Mouse (Mus musculus) liver, embryonic 15.5 days (tissue): Measurements from ENCODE around the gene Pdcd1lg2. TPM values are rescaled to one million over a fixed set of nuclear protein-coding genes. Genes with fewer than 3 reads are reported as not detected.

Source experiments
- ATAC-seq: fragments of 200-750 bp; cut with Nextera tagmentation; 2 replicates; pipeline ENCODE4 v1.8.0; 2017; ENCODE audit warnings: moderate number of reproducible peaks, mild to moderate bottlenecking, moderate library complexity; ENCODE audit not compliant: insufficient read depth
- H3K27ac ChIP-seq: fragments of 300-500 bp; sonication (generic); replicated peaks from 2 replicates; pipeline ENCODE4 v1.5.1; 2015; ENCODE audit warnings: mild to moderate bottlenecking, inconsistent platforms
- H3K27me3 ChIP-seq: fragments of 300-500 bp; sonication (generic); 2 replicates; pipeline ENCODE4 v1.6.1; 2015; ENCODE audit warnings: mild to moderate bottlenecking, inconsistent platforms
- H3K36me3 ChIP-seq: fragments of 300-500 bp; sonication (generic); replicated peaks from 2 replicates; pipeline ENCODE4 v1.6.1; 2015; ENCODE audit warnings: moderate library complexity, mild to moderate bottlenecking, inconsistent platforms
- H3K4me1 ChIP-seq: fragments of 300-500 bp; sonication (generic); replicated peaks from 2 replicates; pipeline ENCODE4 v1.6.1; 2015; ENCODE audit warnings: inconsistent platforms
- H3K4me2 ChIP-seq: fragments of 300-500 bp; sonication (generic); 2 replicates; pipeline ENCODE4 v1.6.1; 2015; ENCODE audit warnings: moderate library complexity, mild to moderate bottlenecking, inconsistent platforms
- H3K4me3 ChIP-seq: fragments of 300-500 bp; sonication (generic); replicated peaks from 2 replicates; pipeline ENCODE4 v1.5.1; 2015; ENCODE audit warnings: mild to moderate bottlenecking, inconsistent platforms
- H3K9ac ChIP-seq: fragments of 300-500 bp; sonication (generic); 2 replicates; pipeline ENCODE4 v1.6.1; 2015; ENCODE audit warnings: moderate library complexity, mild to moderate bottlenecking, inconsistent platforms
- H3K9me3 ChIP-seq: fragments of 300-500 bp; sonication (generic); replicated peaks from 2 replicates; pipeline ENCODE4 v1.6.1; 2016; ENCODE audit warnings: inconsistent platforms
- WGBS: fragments of 180-500 bp; shearing (Covaris S2); methylation state at CpG from one replicate; pipeline ENCODE4 v1.1.7; 2015; ENCODE audit warnings: mixed read lengths; ENCODE audit not compliant: insufficient replicate concordance; 5-methylcytosine and 5-hydroxymethylcytosine counted together
- polyA plus RNA-seq: library from polyadenylated mRNA; unstranded; fragments of >200 nt; fragmentation: Nextera tagmentation; extraction: Ambion mirVana; gene quantifications from 2 replicates; pipeline ENCODE4 v1.2.1, GENCODE M21; 2015

Gene Pdcd1lg2
- polyA plus RNA-seq, 1 experiment from 2014 or later = not detected

DNA sequence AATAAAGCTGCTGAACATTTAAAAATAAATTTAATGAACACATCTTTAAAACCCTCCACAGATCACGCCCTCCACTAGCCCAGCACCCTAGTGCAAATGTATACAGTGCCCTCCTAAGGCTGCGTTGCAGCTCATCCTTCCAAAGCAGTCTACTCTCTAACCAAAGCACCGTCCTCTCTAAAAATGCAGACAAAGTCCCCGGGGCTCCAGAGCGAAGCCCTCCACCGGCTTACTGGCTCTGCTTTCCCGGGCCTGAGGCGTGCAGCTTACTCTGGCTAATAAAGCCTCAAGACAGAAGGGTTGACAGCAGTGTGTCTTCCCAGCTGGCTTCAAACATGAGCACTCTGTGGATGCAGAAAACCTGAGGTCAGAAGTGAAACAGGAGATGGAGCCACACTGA lies 9.7 kb downstream of the Pdcd1lg2 start:
- WGBS = 68% methylated on average over 8 of the region's 8 CpGs

DNA sequence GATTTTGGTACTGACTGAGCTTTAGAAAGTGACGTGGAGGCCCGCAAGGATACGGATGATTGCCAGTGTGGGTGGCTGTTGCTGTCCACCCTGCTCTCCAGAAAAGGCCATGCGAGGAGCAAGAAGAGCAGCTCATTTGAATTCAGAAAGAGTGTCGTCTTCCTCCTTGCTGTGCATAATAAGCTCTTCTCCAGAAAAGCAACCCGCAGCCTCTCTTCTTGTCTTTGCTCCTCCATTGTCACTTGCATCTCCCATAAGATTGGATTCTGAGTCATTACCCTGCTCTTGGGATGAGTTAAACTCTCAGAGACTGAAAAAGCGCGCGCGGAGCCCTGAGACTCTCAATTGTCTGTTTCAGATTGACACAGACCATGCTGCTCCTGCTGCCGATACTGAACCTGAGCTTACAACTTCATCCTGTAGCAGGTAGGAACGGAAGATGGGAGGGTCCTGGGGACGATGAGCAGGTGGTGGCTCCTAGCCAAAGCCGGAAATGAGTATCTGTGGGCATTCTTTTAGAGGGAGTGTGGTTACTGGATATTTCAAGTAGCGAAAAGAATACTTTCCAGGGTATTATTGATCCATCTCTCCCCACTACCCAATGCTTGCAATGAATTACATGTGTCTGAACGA lies 11.4 kb downstream of the Pdcd1lg2 start:
- H3K27me3 ChIP-seq = no peaks in the 10 kb centered on the region
- 75% methylated on average over 16 of the region's 16 CpGs for WGBS
- H3K4me2 ChIP-seq = no peak overlapping the region
- ATAC-seq = no peak
- no peak overlapping the region for H3K9ac ChIP-seq
- H3K36me3 ChIP-seq = no peaks in the 10 kb centered on the region
- no peaks in the 10 kb centered on the region for H3K9me3 ChIP-seq
- H3K4me1 ChIP-seq = peaks cover 29% of the 10 kb centered on the region
- no peak overlapping the region for H3K4me3 ChIP-seq
- no peak overlapping the region for H3K27ac ChIP-seq

More for the DNA sequence above, 9.7 kb downstream of the Pdcd1lg2 start:
- Histone ChIP-seq H3K9ac (no peak overlapping the region), H3K27me3 (no peaks in the 10 kb centered on the region), H3K4me1 (peaks cover 30% of the 10 kb centered on the region), H3K4me2 (no peak overlapping the region), H3K4me3 (no peak overlapping the region), H3K27ac (no peak overlapping the region), H3K9me3 (no peaks in the 10 kb centered on the region), H3K36me3 (no peaks in the 10 kb centered on the region)
- ATAC-seq = no peak

DNA sequence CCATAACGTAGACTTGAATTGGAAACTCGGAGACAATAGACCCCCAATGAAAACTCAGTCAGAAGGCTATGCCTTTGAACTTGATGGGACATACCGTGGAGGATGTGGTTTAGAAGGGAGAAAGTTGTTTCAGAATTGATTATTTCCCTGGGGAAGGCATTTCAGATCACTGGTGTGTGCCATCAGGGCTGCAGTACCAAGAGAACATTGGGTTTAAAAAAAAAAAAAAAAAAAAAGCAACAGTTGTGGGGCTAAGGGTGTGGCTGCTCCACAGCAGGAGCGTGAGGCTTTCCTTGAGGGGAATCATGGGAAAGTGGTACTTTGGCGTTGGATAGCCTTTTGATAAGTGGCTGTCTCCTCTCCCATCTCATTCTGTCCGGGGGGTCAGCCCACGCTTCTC lies 12.1 kb downstream of the Pdcd1lg2 start:
- Histone ChIP-seq H3K4me1 (peaks cover 25% of the 10 kb centered on the region), H3K36me3 (no peaks in the 10 kb centered on the region), H3K9me3 (no peaks in the 10 kb centered on the region), H3K4me3 (no peak overlapping the region), H3K27ac (no peak overlapping the region), H3K9ac (no peak overlapping the region), H3K27me3 (no peaks in the 10 kb centered on the region), H3K4me2 (no peak overlapping the region)
- ATAC-seq = no peak
- 62% methylated on average over 7 of the region's 7 CpGs for WGBS

DNA sequence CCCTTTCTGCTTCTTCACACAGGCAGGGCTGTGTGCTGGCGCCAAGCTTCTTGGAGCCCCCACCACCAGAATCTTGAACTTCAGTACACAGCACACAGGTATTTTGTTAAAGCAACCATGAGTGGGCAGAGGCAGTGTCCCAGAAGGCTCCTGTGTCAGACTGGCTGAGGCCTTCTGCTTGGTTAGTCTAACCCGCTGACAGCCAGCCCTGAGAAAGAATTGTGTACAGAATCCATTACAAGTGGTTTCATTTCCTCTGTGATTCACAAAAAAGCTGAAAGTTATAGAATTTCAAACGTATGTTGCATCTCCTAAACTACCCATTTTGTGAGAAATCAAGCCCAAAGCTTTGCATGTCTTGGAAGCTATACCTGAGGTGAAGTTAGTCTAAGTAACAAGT lies 19.8 kb downstream of the Pdcd1lg2 start:
- Histone ChIP-seq H3K4me2 (no peak overlapping the region), H3K9ac (no peak overlapping the region), H3K4me3 (no peak overlapping the region), H3K27me3 (no peaks in the 10 kb centered on the region), H3K36me3 (no peaks in the 10 kb centered on the region), H3K4me1 (0 out of 2 replicates have a peak, but pooled peaks cover 7% of the 10 kb centered on the region), H3K9me3 (no peaks in the 10 kb centered on the region), H3K27ac (no peak overlapping the region)
- ATAC-seq = no peak
- WGBS = 47% methylated on average over 3 of the region's 3 CpGs

DNA sequence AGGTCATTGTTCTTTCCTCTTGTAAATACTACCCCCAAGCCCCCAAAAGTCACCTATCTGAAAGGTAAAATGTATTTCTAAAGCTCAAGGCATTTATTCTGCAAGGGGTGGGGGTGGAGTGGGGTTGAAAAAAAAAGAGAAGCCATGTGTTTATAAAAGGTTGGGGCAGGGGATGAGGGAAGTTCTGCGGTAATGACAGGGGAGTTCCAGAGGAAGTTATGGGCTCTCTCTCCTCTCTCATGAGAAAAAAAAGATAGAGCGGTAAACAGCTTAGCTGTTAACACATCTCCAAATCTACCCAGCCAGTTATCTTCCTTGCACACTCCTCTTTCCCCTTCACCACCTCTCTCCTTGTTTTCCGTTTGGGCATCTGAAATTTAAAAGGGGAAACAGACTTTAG lies 20.2 kb downstream of the Pdcd1lg2 start:
- WGBS = 15% methylated on average over 3 of the region's 3 CpGs
- peak overlapping the region; percentile 19; the same call in 1 of the 2 replicates for H3K4me2 ChIP-seq
- no peak overlapping the region for H3K4me3 ChIP-seq
- no peaks in the 10 kb centered on the region for H3K9me3 ChIP-seq
- H3K4me1 ChIP-seq = 0 out of 2 replicates have a peak, but pooled peaks cover 7% of the 10 kb centered on the region
- no peak for ATAC-seq
- no peaks in the 10 kb centered on the region for H3K27me3 ChIP-seq
- H3K36me3 ChIP-seq = no peaks in the 10 kb centered on the region
- no peak overlapping the region for H3K9ac ChIP-seq
- H3K27ac ChIP-seq = no peak overlapping the region

DNA sequence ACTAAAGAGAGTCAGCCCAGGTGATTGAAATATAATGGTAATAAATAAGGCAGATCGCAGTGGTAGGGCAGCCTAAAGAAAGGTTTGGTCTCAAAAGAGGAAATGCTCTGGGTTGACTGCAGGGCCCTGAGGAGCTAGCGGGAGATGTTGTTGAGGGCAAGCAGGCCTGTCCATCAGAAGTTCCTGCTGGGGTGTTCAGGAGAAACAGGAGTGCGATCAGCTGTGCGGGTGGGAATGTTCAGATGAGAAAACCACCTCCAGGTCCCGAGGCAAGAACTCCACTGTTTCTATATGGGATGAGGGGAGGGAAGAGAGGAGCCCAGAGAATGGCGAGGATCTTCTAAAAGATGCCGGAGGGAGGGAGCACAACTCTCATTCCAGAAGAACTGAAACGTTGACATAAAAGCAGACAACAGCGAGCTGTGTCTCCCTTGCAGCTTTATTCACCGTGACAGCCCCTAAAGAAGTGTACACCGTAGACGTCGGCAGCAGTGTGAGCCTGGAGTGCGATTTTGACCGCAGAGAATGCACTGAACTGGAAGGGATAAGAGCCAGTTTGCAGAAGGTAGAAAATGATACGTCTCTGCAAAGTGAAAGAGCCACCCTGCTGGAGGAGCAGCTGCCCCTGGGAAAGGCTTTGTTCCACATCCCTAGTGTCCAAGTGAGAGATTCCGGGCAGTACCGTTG lies 26.2 kb downstream of the Pdcd1lg2 start:
- Histone ChIP-seq H3K9me3 (no peaks in the 10 kb centered on the region), H3K9ac (no peak overlapping the region), H3K27ac (no peak overlapping the region), H3K4me1 (no peaks in the 10 kb centered on the region), H3K4me2 (no peak overlapping the region), H3K27me3 (no peaks in the 10 kb centered on the region), H3K36me3 (no peaks in the 10 kb centered on the region), H3K4me3 (no peak overlapping the region)
- no peak for ATAC-seq
- 69% methylated on average over 18 of the region's 18 CpGs for WGBS

DNA sequence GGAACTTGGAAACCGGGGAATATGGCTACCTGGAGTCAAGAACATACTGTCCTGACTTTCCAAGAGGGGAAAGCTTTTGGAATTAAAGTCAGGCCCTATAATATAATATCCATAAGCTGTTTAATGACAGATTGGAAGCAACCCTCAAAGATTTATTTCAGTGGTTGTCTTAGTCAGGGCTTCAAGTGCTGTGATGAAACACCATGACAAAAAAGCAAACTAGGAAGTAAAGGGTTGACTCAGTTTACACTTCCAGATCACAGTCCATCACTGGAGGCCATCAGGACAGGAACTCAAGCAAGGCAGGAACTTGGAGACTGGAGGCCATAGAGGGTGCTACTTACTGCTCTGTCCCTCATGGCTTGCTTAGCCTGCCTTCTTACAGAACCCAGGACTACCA lies 27.1 kb downstream of the Pdcd1lg2 start:
- no peaks in the 10 kb centered on the region for H3K27me3 ChIP-seq
- H3K4me3 ChIP-seq = no peak overlapping the region
- no peak overlapping the region for H3K9ac ChIP-seq
- H3K4me1 ChIP-seq = no peaks in the 10 kb centered on the region
- no peaks in the 10 kb centered on the region for H3K9me3 ChIP-seq
- no peaks in the 10 kb centered on the region for H3K36me3 ChIP-seq
- H3K4me2 ChIP-seq = no peak overlapping the region
- H3K27ac ChIP-seq = no peak overlapping the region
- no peak for ATAC-seq
- 79% methylated on average over 1 of the region's 1 CpGs for WGBS

DNA sequence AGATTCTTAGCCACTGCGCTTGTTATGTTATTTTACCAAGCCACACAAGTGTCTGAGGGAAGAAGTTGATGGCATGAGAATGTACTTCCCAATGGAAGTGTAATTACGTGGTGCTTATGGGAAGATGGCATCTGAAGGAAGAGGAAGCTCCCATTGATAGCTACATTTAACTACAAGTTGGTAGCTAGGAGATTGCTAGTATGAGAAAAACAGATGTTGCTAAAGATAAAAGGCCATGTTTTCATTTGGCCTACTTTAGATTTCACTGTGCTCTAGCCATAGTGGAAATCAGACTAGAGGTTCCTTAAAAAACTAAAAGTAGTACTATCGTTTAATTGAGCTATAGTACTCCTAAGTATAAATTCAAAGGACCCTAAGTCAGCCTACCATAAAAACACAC lies 28.5 kb downstream of the Pdcd1lg2 start:
- H3K9ac ChIP-seq = no peak overlapping the region
- H3K4me3 ChIP-seq = no peak overlapping the region
- no peak overlapping the region for H3K4me2 ChIP-seq
- no peaks in the 10 kb centered on the region for H3K27me3 ChIP-seq
- no peaks in the 10 kb centered on the region for H3K36me3 ChIP-seq
- WGBS = 37% methylated on average over 3 of the region's 3 CpGs
- no peak overlapping the region for H3K27ac ChIP-seq
- ATAC-seq = no peak
- H3K9me3 ChIP-seq = no peaks in the 10 kb centered on the region
- no peaks in the 10 kb centered on the region for H3K4me1 ChIP-seq

DNA sequence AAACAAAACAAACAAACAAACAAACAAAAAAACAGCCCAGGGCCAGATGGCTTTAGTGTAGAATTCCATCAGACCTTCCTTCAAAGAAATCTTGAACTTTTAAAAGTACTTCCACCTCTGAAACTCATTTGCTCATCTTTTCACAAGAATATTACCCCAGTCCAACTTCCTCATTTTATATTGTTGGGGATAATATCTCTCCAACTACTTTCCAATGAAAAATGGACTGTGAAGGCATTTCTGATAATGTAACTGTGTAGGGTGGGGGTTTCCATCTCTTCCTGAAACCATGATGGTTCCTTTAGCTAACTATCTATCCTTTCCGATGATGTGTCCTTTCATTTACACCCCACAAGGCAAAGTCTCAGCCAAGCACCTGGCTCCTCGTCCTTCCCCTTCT lies 31.8 kb downstream of the Pdcd1lg2 start:
- no peaks in the 10 kb centered on the region for H3K27me3 ChIP-seq
- WGBS = 53% methylated on average over 2 of the region's 2 CpGs
- H3K9me3 ChIP-seq = no peaks in the 10 kb centered on the region
- no peaks in the 10 kb centered on the region for H3K4me1 ChIP-seq
- no peaks in the 10 kb centered on the region for H3K36me3 ChIP-seq
- no peak overlapping the region for H3K9ac ChIP-seq
- ATAC-seq = no peak
- H3K4me3 ChIP-seq = no peak overlapping the region
- H3K4me2 ChIP-seq = no peak overlapping the region
- H3K27ac ChIP-seq = no peak overlapping the region

DNA sequence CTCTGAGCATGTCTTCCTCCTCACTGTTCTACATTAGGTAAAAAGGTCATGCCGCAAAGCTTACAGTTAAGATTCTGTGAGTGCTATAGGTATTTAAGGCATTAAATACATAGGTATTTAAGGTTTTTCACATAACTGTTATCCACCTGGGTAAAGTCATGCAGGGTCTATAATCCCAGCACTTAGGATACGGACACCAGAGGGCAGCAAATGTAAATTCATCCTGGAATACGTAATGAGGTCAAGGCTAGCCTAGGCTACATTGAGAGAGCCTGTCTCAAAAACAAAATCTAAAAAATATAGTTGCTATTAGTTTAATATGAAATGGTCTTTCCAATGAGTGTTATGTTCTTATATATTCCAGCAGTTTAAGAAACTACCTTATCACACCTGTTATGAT lies 33.6 kb downstream of the Pdcd1lg2 start:
- H3K36me3 ChIP-seq = no peaks in the 10 kb centered on the region
- no peak overlapping the region for H3K4me3 ChIP-seq
- H3K27ac ChIP-seq = no peak overlapping the region
- no peak overlapping the region for H3K4me2 ChIP-seq
- H3K27me3 ChIP-seq = no peaks in the 10 kb centered on the region
- H3K4me1 ChIP-seq = no peaks in the 10 kb centered on the region
- 69% methylated on average over 3 of the region's 3 CpGs for WGBS
- no peaks in the 10 kb centered on the region for H3K9me3 ChIP-seq
- ATAC-seq = no peak
- H3K9ac ChIP-seq = no peak overlapping the region

DNA sequence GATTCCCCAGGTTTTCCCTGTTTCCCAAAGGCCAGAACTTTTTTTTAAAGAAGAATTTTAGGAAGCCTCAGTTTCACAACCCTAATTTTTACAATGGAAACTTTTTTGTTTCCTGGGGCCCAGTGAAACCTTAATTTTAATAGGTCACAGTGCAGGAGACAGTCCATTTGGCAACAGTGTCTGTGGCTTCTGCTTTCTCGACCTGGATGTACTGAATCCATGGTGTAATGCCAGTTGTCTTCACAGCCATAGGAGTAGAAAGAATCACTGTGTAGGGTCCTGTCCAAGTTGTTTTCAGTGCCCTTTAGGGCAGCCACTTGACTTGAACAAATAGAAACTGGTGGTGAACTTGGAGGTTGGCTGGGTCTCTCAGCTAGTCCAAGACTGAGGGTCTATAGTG lies 37.7 kb downstream of the Pdcd1lg2 start:
- H3K4me1 ChIP-seq = no peaks in the 10 kb centered on the region
- H3K4me3 ChIP-seq = no peak overlapping the region
- ATAC-seq = no peak
- no peaks in the 10 kb centered on the region for H3K27me3 ChIP-seq
- H3K36me3 ChIP-seq = no peaks in the 10 kb centered on the region
- WGBS = 44% methylated on average over 1 of the region's 1 CpGs
- H3K9me3 ChIP-seq = no peaks in the 10 kb centered on the region
- no peak overlapping the region for H3K9ac ChIP-seq
- no peak overlapping the region for H3K27ac ChIP-seq
- H3K4me2 ChIP-seq = no peak overlapping the region

DNA sequence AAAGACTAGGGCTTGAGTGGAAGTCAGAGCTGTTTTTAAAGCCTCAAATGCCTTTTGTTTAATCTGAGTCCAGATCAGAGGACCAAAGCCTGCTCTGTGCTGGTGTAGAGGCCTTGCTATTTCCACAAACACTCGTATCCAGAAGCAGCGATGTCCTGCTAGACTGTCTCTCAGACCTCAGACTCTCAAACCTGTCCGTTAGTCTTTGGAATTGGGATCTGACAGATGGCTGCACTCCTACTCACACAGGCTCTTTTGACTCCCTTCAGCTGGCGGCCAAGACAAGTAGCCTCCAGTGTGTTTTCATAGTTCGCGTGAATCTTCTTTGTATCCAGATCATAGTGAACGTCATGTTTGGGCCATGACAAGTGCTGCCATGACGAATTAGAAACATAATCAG lies 39.7 kb downstream of the Pdcd1lg2 start:
- no peaks in the 10 kb centered on the region for H3K36me3 ChIP-seq
- no peak for ATAC-seq
- no peaks in the 10 kb centered on the region for H3K4me1 ChIP-seq
- H3K27me3 ChIP-seq = no peaks in the 10 kb centered on the region
- H3K9ac ChIP-seq = no peak overlapping the region
- WGBS = 76% methylated on average over 8 of the region's 8 CpGs
- H3K4me2 ChIP-seq = no peak overlapping the region
- H3K27ac ChIP-seq = no peak overlapping the region
- no peaks in the 10 kb centered on the region for H3K9me3 ChIP-seq
- no peak overlapping the region for H3K4me3 ChIP-seq
